Mouse (Mus musculus) heart, embryonic 11.5 days (tissue): ENCODE data around the gene Bnip2. TPM values are rescaled to one million over a fixed set of nuclear protein-coding genes. Genes with fewer than 3 reads are reported as not detected.

ENCODE experiments used
- ATAC-seq: fragments of 200-750 bp; cut with Nextera tagmentation; replicated peaks from 2 replicates; pipeline ENCODE4 v1.8.0; 2017; ENCODE audit warnings: moderate library complexity; ENCODE audit not compliant: insufficient number of reproducible peaks, low FRiP score, low TSS enrichment
- H3K27ac ChIP-seq: fragments of 300-500 bp; sonication (generic); 2 replicates; pipeline ENCODE4 v1.5.1; 2014; ENCODE audit warnings: mild to moderate bottlenecking, low read depth, low read length
- H3K27me3 ChIP-seq: fragments of 300-500 bp; sonication (generic); 2 replicates; pipeline ENCODE4 v1.6.1; 2014; ENCODE audit warnings: mild to moderate bottlenecking, low read length, mixed read lengths; ENCODE audit not compliant: control insufficient read depth, insufficient read depth
- H3K36me3 ChIP-seq: fragments of 300-500 bp; sonication (generic); 2 replicates; pipeline ENCODE4 v1.6.1; 2014; ENCODE audit warnings: mild to moderate bottlenecking, low read length, moderate library complexity, mixed read lengths; ENCODE audit not compliant: control insufficient read depth, insufficient read depth
- H3K4me1 ChIP-seq: fragments of 300-500 bp; sonication (generic); 2 replicates; pipeline ENCODE4 v1.6.1; 2014; ENCODE audit warnings: low read length; ENCODE audit not compliant: control insufficient read depth, insufficient read depth
- H3K4me2 ChIP-seq: fragments of 300-500 bp; sonication (generic); 2 replicates; pipeline ENCODE4 v1.6.1; 2014; ENCODE audit warnings: mild to moderate bottlenecking, moderate library complexity
- H3K4me3 ChIP-seq: fragments of 300-500 bp; sonication (generic); 2 replicates; pipeline ENCODE4 v1.5.1; 2014; ENCODE audit warnings: low read depth, low read length
- H3K9ac ChIP-seq: fragments of 300-500 bp; sonication (generic); 2 replicates; pipeline ENCODE4 v1.6.1; 2014; ENCODE audit warnings: mild to moderate bottlenecking, low read depth, low read length, moderate library complexity
- H3K9me3 ChIP-seq: fragments of 300-500 bp; sonication (generic); replicated peaks from 2 replicates; pipeline ENCODE4 v1.6.1; 2016; ENCODE audit warnings: low read length; ENCODE audit not compliant: control insufficient read depth
- WGBS: fragments of 180-500 bp; shearing (Covaris S2); extraction: QIAGEN DNeasy Blood & Tissue Kit; methylation state at CpG from one replicate; pipeline ENCODE4 v1.1.7; 2014; ENCODE audit not compliant: insufficient replicate concordance; 5-methylcytosine and 5-hydroxymethylcytosine counted together
- polyA plus RNA-seq: library from polyadenylated mRNA; unstranded; fragments of >200 nt; fragmentation: Nextera tagmentation; extraction: Ambion mirVana; gene quantifications from 2 replicates; pipeline ENCODE4 v1.2.1, GENCODE M21; 2014

Bnip2 gene
- polyA plus RNA-seq, 1 experiment from 2014 or later, result 124 TPM

- no peak overlapping the region for H3K4me2 ChIP-seq
Measured at GRCm38 (mm10) chr9:70003516-70003915, 14.2 kb downstream of the Bnip2 start.

GRCm38 (mm10) chr9:70006984-70007383 is 17.7 kb downstream of the Bnip2 start:
- no peak overlapping the region for H3K4me2 ChIP-seq
- no peaks in the 10 kb centered on the region for H3K9me3 ChIP-seq
- 91% methylated on average over 5 of the region's 5 CpGs for WGBS
- no peaks in the 10 kb centered on the region for H3K4me1 ChIP-seq
- H3K27ac ChIP-seq, result no peak overlapping the region
- H3K27me3 ChIP-seq, result no peaks in the 10 kb centered on the region
- H3K9ac ChIP-seq, result no peak overlapping the region
- H3K36me3 ChIP-seq, result peaks cover 13% of the 10 kb centered on the region
- no peak for ATAC-seq
- no peak overlapping the region for H3K4me3 ChIP-seq

More at GRCm38 (mm10) chr9:70003516-70003915, 14.2 kb downstream of the Bnip2 start:
- WGBS, result 88% methylated on average over 10 of the region's 10 CpGs
- no peaks in the 10 kb centered on the region for H3K27me3 ChIP-seq
- no peak overlapping the region for H3K9ac ChIP-seq
- no peaks in the 10 kb centered on the region for H3K9me3 ChIP-seq
- no peak overlapping the region for H3K27ac ChIP-seq
- ATAC-seq, result no peak
- H3K36me3 ChIP-seq, result peaks cover 35% of the 10 kb centered on the region
- no peak overlapping the region for H3K4me3 ChIP-seq
- H3K4me1 ChIP-seq, result no peaks in the 10 kb centered on the region

- Histone ChIP-seq H3K9me3 (no peaks in the 10 kb centered on the region), H3K4me1 (no peaks in the 10 kb centered on the region), H3K9ac (no peak overlapping the region), H3K4me2 (no peak overlapping the region), H3K4me3 (no peak overlapping the region), H3K27ac (no peak overlapping the region), H3K36me3 (peaks cover 13% of the 10 kb centered on the region), H3K27me3 (no peaks in the 10 kb centered on the region)
- WGBS, result 88% methylated on average over 14 of the region's 14 CpGs
- no peak for ATAC-seq
Measured at GRCm38 (mm10) chr9:70007506-70008248, 18.4 kb downstream of the Bnip2 start.

GRCm38 (mm10) chr9:70009754-70010304 is 20.6 kb downstream of the Bnip2 start:
- WGBS, result 59% methylated on average over 8 of the region's 8 CpGs
- no peak for ATAC-seq
- no peak overlapping the region for H3K4me3 ChIP-seq
- H3K4me1 ChIP-seq, result peaks cover 10% of the 10 kb centered on the region
- no peaks in the 10 kb centered on the region for H3K27me3 ChIP-seq
- 0 out of 2 replicates have a peak, but pooled peaks cover 6% of the 10 kb centered on the region for H3K36me3 ChIP-seq
- no peaks in the 10 kb centered on the region for H3K9me3 ChIP-seq
- no peak overlapping the region for H3K27ac ChIP-seq
- no peak overlapping the region for H3K4me2 ChIP-seq
- no peak overlapping the region for H3K9ac ChIP-seq

- 94% methylated on average over 5 of the region's 5 CpGs for WGBS
- no peak overlapping the region for H3K27ac ChIP-seq
Measured at GRCm38 (mm10) chr9:70010781-70011473, 21.7 kb downstream of the Bnip2 start.

GRCm38 (mm10) chr9:70011537-70012407 is 22.5 kb downstream of the Bnip2 start:
- Histone ChIP-seq H3K36me3 (0 out of 2 replicates have a peak, but pooled peaks cover 6% of the 10 kb centered on the region), H3K9ac (peak overlapping the region; percentile 91; the same call in 1 of the 2 replicates), H3K4me3 (peak overlapping the region; percentile 79), H3K4me2 (peak overlapping the region; percentile 85), H3K4me1 (peaks cover 10% of the 10 kb centered on the region), H3K27me3 (no peaks in the 10 kb centered on the region), H3K27ac (peak overlapping the region; percentile 88), H3K9me3 (no peaks in the 10 kb centered on the region)
- no peak for ATAC-seq
- 59% methylated on average over 14 of the region's 14 CpGs for WGBS

More at GRCm38 (mm10) chr9:70010781-70011473, 21.7 kb downstream of the Bnip2 start:
- no peak overlapping the region for H3K4me2 ChIP-seq
- H3K9ac ChIP-seq, result no peak overlapping the region
- H3K4me1 ChIP-seq, result peaks cover 10% of the 10 kb centered on the region
- no peaks in the 10 kb centered on the region for H3K27me3 ChIP-seq
- no peak for ATAC-seq
- H3K9me3 ChIP-seq, result no peaks in the 10 kb centered on the region
- H3K4me3 ChIP-seq, result no peak overlapping the region
- H3K36me3 ChIP-seq, result 0 out of 2 replicates have a peak, but pooled peaks cover 6% of the 10 kb centered on the region

- under 1% methylated on average over 47 of the region's 57 CpGs for WGBS
- peak; percentile 89 for ATAC-seq
- H3K4me3 ChIP-seq, result peak within 1 kb of the TSS; percentile 79
Measured at GRCm38 (mm10) chr9:70012408-70012901, 23.2 kb downstream of the Bnip2 start, which contains the start of gene Gtf2a2. Gene Gtf2a2, plus strand, starts transcription at chr9:70012550.

GRCm38 (mm10) chr9:70015632-70016031 is 26.4 kb downstream of the Bnip2 start:
- H3K9me3 ChIP-seq, result no peaks in the 10 kb centered on the region
- no peak overlapping the region for H3K27ac ChIP-seq
- H3K9ac ChIP-seq, result no peak overlapping the region
- H3K4me1 ChIP-seq, result peaks cover 10% of the 10 kb centered on the region
- 85% methylated on average over 2 of the region's 2 CpGs for WGBS
- ATAC-seq, result no peak
- no peak overlapping the region for H3K4me2 ChIP-seq
- peaks cover 10% of the 10 kb centered on the region; the same call in 1 of the 2 replicates for H3K36me3 ChIP-seq
- no peak overlapping the region for H3K4me3 ChIP-seq
- H3K27me3 ChIP-seq, result no peaks in the 10 kb centered on the region

More at GRCm38 (mm10) chr9:70012408-70012901, 23.2 kb downstream of the Bnip2 start, which contains the start of gene Gtf2a2:
- Histone ChIP-seq H3K9ac (peak within 1 kb of the TSS; percentile 91), H3K4me2 (peak within 1 kb of the TSS; percentile 85), H3K27ac (peak within 1 kb of the TSS; percentile 88), H3K27me3 (no peaks in the 10 kb centered on the region), H3K4me1 (peaks cover 10% of the 10 kb centered on the region), H3K9me3 (no peaks in the 10 kb centered on the region), H3K36me3 (0 out of 2 replicates have a peak, but pooled peaks cover 6% of the 10 kb centered on the region)
